Mouse (Mus musculus) central nervous system, embryonic 11.5 days (tissue): Measurements from ENCODE around the gene Mmp2. TPM values are rescaled to one million over a fixed set of nuclear protein-coding genes. Genes with fewer than 3 reads are reported as not detected.

Experiments used
- polyA plus RNA-seq: library from polyadenylated mRNA; depleted of rRNA; stranded (reverse); fragments of >200 nt; gene quantifications from 2 replicates; pipeline ENCODE4 v1.2.3, GENCODE M21; 2012; rRNA removed

Gene Mmp2
- 39.0 and 87.8 TPM in 2 replicates for polyA plus RNA-seq

GRCm38 (mm10) chr8:92827243-92828034 lies at the start of gene Mmp2:
Gene Mmp2, plus strand, starts transcription at chr8:92827291.

DNA sequence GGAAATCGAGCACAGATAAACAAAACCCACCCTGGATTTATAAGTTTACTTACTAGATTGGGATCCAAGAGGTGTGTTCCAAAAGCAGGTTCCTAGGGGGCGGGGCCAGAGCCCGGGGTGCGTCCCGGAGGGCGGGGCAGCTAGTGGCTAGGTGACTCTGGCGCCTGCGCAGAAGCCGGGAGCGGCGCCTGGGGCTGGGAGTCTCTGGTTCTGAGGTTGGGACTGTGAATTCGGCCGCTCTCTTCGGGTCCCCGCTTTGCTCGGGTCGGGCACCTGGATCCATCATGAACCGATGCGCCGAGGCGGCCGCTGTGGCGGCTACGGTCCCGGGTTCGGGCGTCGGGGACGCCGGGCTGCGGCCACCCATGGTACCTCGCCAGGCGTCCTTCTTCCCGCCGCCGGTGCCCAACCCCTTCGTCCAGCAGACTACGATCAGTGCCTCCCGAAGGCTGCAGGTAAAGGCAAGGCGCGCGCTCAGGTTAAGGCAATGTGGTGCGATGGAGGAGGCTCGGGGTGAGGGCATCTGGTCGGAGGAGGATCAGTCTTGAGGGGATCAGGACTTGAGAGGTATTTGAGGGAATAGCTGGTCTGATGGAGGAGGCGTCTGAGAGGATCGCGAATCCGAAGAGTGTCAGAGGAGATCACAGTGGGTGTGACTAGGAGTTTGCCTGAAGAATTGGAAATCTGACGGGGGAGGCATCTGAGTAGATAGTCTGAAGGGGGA lies 28.2 kb downstream of the Mmp2 start, which contains the start of gene Lpcat2:
Gene Lpcat2, plus strand, starts transcription at position 169 of the 724 bp plus-strand sequence.

GRCm38 (mm10) chr8:92901107-92901506 lies 74.0 kb downstream of the Mmp2 start, which contains the start of gene Capns2:
Gene Capns2, plus strand, starts transcription at chr8:92901407.

Other genes with a start within 250 kb of the Mmp2 start
- gene Irx6, start 153.0 kb upstream of the Mmp2 start, polyA plus RNA-seq, result 1.7 and 2.1 TPM in 2 replicates
- 4.2 and 4.8 TPM in 2 replicates for gene Lpcat2, start 28.0 kb downstream of the Mmp2 start, polyA plus RNA-seq
- 0.61 and 1.2 TPM in 2 replicates for gene Capns2, start 74.1 kb downstream of the Mmp2 start, polyA plus RNA-seq
- 0.22 and 0.27 TPM in 2 replicates for gene Slc6a2, start 132.8 kb downstream of the Mmp2 start, polyA plus RNA-seq
- gene Ces1a, start 220.9 kb downstream of the Mmp2 start, polyA plus RNA-seq, result not detected in 2 replicates